ENCODE assay signal across 10 mouse cellular contexts in genomic region chr19:55750048-55750447, GRCm38 (mm10). TPM values are rescaled to one million over a fixed set of nuclear protein-coding genes. Genes with fewer than 3 reads are reported as not detected.
DNase-seq lines count a peak whose midpoint lies in the region; ATAC-seq lines count a peak whose summit lies in the region.
"Had no signal": no experiment of that assay in that cellular context is flagged by ENCODE, and none has a peak within 500 bp of the region (broad histone marks: within the 10 kb centered on the region; RNA-seq: fewer than 3 reads in every experiment).

No protein-coding gene starts in this region.

- no peaks in the 10 kb centered on the region; the same call in 1 of the 2 replicates for H3K27me3 ChIP-seq in forebrain, embryonic 14.5 days (replicated peaks; ENCODE audit: control insufficient read depth, insufficient read depth, low read length)
- no peaks in the 10 kb centered on the region for H3K27me3 ChIP-seq in midbrain, embryonic 10.5 days (ENCODE audit: low read depth, poor library complexity, severe bottlenecking)
- H3K27me3 ChIP-seq: lung, embryonic 15.5 days had no signal

- H3K27ac ChIP-seq in forebrain, embryonic 14.5 days (ENCODE audit: low read depth, low read length) = 0 out of 2 replicates have a peak overlapping the region, but pooled peaks have one; percentile 63
- peak overlapping the region; percentile 47 for H3K27ac ChIP-seq in midbrain, embryonic 10.5 days (replicated peaks)
- H3K27ac ChIP-seq: left cerebral cortex, adult 2 months; lung, embryonic 15.5 days had no signal

- peaks cover 74% of the 10 kb centered on the region for H3K4me1 ChIP-seq in forebrain, embryonic 14.5 days (ENCODE audit: control insufficient read depth, insufficient read depth, low read length)
- H3K4me1 ChIP-seq in midbrain, embryonic 10.5 days = peaks cover 93% of the 10 kb centered on the region

- DNase-seq in retina, postnatal 1 day = peak; percentile 58
- no peak for DNase-seq in retina, embryonic 14.5 days (ENCODE audit: low spot score)
- peak; percentile 71 for DNase-seq in forebrain, embryonic 14.5 days (ENCODE audit: low spot score)
- no peak for DNase-seq in midbrain, embryonic 10.5 days (ENCODE audit: low spot score)
- DNase-seq in right cerebral cortex, adult 18-20 months = no peak
- DNase-seq in layer of hippocampus, adult 9-11 months = no peak
- DNase-seq in adrenal gland, postnatal 4 days (ENCODE audit: low spot score in 2 of 2) = no peak

- no peaks in the 10 kb centered on the region for H3K9me3 ChIP-seq in forebrain, embryonic 14.5 days (replicated peaks; ENCODE audit: control insufficient read depth, low read length)
- H3K9me3 ChIP-seq in midbrain, embryonic 10.5 days (replicated peaks) = no peaks in the 10 kb centered on the region
- H3K9me3 ChIP-seq: lung, embryonic 15.5 days had no signal

- peak overlapping the region; percentile 41 for H3K9ac ChIP-seq in forebrain, embryonic 14.5 days (ENCODE audit: low read length)
- H3K9ac ChIP-seq: lung, embryonic 15.5 days had no signal

- WGBS in forebrain, embryonic 14.5 days = 3% methylated on average over 13 of the region's 13 CpGs
- WGBS in midbrain, embryonic 10.5 days = 50% methylated on average over 13 of the region's 13 CpGs

- H3K4me2 ChIP-seq in forebrain, embryonic 14.5 days (ENCODE audit: low read length) = peak overlapping the region; percentile 81
- H3K4me2 ChIP-seq: lung, embryonic 15.5 days had no signal

- H3K4me3 ChIP-seq in forebrain, embryonic 14.5 days (ENCODE audit: low read depth, low read length) = peak overlapping the region; percentile 5; the same call in 1 of the 2 replicates
- H3K4me3 ChIP-seq in midbrain, embryonic 10.5 days = peak overlapping the region; percentile 91; the same call in 1 of the 2 replicates
- H3K4me3 ChIP-seq: left cerebral cortex, adult 2 months; lung, embryonic 15.5 days had no signal

- peak; percentile 63 for ATAC-seq in forebrain, embryonic 14.5 days
- ATAC-seq: intestine, postnatal 0 days had no signal

- no peaks in the 10 kb centered on the region for H3K36me3 ChIP-seq in forebrain, embryonic 14.5 days (ENCODE audit: control insufficient read depth, insufficient read depth, low read length)
- H3K36me3 ChIP-seq in midbrain, embryonic 10.5 days = peaks cover 18% of the 10 kb centered on the region
- H3K36me3 ChIP-seq: lung, embryonic 15.5 days had no signal

RNA-seq across cellular contexts. Expression of gene Tcf7l2, which starts 8.4 kb away (rescaled TPM):
- polyA plus RNA-seq in forebrain, embryonic 14.5 days (2014; fragmentation: Nextera tagmentation; extraction: Ambion mirVana) = 196 and 221 TPM in 2 replicates
- polyA plus RNA-seq in midbrain, embryonic 10.5 days (2016; fragmentation: Nextera tagmentation; extraction: Ambion mirVana) = 180 and 255 TPM in 2 replicates
- total RNA-seq in adrenal gland, postnatal 4 days (2021) = 10 to 100 TPM; 42.6 to 42.7 TPM

Comparison
In these comparisons a context has a peak if more than half of its experiments do, and no peak if none do; other contexts are left out.
1. DNase-seq: peak in retina, postnatal 1 day (single experiment) and forebrain, embryonic 14.5 days (single experiment); none in retina, embryonic 14.5 days (single experiment), midbrain, embryonic 10.5 days (single experiment), right cerebral cortex, adult 18-20 months (single experiment), layer of hippocampus, adult 9-11 months (single experiment) and adrenal gland, postnatal 4 days (0 of 2).